Mouse (Mus musculus) kidney, postnatal 36 days (tissue): Measurements from ENCODE around the gene Fundc2.
A peak's percentile ranks its signal among the peaks of the same experiment; 100 is the strongest.

Experiments
- DNase-seq, 2 experiments: peaks; one replicate each; pipeline ENCODE4 v3.0.0; 2021 to 2022; ENCODE audit warnings: mixed read lengths in 2 of 2

Gene Fundc2

DNA sequence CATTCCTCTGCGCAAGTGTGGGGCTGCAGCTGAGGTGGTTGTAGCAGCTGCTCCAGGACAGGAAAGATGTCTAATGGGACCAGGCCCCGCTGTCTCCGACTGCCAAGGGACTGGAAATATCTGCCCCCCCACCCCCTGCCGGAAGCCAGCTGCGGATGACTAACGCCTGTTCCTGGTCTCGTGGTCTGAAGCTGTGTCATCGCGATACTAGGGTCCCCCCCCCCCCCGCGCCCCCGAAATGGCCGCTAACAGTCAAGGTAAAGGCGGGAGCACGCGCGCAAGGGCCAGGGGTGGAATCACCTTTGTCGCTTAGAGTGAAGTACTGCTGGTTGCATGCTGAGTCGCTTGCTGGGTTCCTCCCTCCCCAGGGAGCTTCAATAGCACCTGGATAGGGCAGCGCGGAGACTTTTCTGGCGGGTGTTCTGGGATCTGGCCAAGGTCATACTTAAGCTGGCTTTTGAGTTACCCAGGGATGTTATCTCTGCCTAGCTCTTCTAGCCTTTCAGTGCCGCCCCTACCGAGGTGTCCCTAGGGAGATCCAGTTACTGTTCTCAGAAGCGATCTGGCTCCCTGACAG is at the start of gene Fundc2, which contains the start of gene F8:
Fundc2 (plus strand) TSS at position 205 of the 577 bp plus-strand sequence.
F8 (minus strand) TSS at position 421 of the 577 bp plus-strand sequence.
- peak; percentile 77 to 88 for DNase-seq

- peak; percentile 14 to 27 for DNase-seq
Observed at GRCm38 (mm10) chrX:75370197-75370596, 12.0 kb upstream of the Fundc2 start.

GRCm38 (mm10) chrX:75372666-75373425 is 9.4 kb upstream of the Fundc2 start:
- DNase-seq = peak; percentile 10 to 47

DNA sequence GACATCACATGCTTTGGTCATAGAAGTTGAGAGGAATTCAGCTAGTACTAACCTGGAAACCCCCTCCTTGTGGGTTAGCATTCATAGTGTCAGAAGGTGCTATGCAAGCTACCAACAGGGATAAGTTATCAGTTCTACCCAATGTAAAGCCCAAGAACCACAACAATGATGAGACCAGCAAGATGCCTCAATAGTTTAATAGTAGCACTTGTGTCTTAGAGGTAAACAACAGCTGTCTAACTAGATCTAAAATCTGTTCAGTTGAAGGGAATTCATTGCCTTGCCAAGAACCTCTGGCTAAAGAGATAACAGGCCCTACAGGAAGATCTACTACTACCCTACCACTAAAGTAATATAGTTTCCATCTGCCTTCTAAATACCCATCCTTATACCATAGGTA is 5.4 kb upstream of the Fundc2 start:
- DNase-seq = no peak

GRCm38 (mm10) chrX:75381176-75381575 is 1.0 kb upstream of the Fundc2 start:
- DNase-seq = no peak

DNA sequence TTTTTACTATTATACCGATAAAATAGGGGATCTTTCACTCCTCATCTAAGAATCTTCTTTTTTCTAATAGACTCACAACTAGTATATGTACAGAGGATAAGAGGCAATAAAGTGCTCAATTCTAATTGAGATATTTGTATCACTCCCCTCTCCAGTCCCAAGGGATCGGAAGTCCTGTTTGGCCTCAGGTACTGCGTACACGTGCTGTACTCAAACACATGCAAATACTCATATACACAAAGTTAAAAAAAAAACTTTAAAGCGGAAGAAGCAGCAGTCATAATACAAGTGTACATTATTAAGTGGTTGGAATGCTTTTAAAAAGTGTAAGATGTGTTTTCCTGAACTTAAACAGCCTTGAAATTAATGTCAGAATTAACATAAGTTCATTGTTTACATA is 500 bp upstream of the Fundc2 start:
- no peak for DNase-seq

- peak in 1 of 2 experiments; percentile 43 for DNase-seq
Observed at GRCm38 (mm10) chrX:75399471-75399870, 17.3 kb downstream of the Fundc2 start.

- DNase-seq = peak; percentile 6 to 52
Observed at GRCm38 (mm10) chrX:75402668-75403067, 20.5 kb downstream of the Fundc2 start.

GRCm38 (mm10) chrX:75403350-75403749 is 21.2 kb downstream of the Fundc2 start:
- no peak for DNase-seq

- DNase-seq = no peak
Observed at GRCm38 (mm10) chrX:75409711-75410110, 27.5 kb downstream of the Fundc2 start.

DNA sequence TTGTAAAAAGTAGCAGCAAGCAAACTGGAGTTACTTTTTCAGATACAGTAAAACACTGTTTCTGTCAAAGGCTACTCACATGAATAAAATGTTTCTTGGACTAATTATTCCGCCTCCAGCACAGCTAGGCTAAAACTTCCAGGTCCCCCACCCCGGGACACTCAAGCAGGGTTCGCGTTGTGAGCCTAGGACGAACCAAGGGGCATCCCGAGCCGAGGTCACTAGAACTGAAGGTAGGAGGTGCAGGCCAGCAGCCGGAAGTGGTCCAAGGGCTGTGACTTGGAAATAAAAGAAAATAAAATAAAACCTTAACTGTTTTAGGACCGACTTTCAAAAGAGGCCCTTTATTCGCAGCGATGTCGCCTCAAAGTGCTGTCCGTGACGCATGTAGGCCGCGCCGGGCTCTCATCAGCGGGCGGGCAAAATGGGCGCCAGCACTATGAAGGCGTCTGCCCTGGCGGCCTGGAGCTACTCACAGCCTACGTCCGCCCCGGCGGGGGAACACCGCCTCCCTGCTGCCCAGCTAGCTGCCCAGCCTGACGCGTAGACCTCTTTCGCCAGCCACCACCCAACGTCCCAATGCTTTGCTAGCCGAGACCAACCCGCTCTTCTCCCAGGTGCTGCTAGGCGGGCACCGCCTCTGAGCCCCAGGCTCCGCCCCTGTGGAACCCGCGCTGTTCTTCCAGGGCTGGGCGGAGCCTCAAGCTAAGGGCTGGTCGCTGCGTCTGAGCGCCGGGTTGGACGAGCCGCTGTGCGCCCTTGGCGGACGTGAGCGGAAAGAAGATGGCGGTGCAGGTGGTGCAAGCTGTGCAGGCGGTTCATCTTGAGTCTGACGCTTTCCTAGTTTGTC is 34.0 kb downstream of the Fundc2 start, which contains the start of the genes Cmc4, Mtcp1 and Brcc3:
Cmc4 (minus strand) TSS at position 649 of the 850 bp plus-strand sequence.
Mtcp1 (minus strand) TSS at position 653 of the 850 bp plus-strand sequence.
Brcc3 (plus strand) TSS at position 693 of the 850 bp plus-strand sequence.
- peak; percentile 92 for DNase-seq
